Mouse (Mus musculus): Measurements from ENCODE around the gene Ubl3. TPM values are rescaled to one million over a fixed set of nuclear protein-coding genes. Genes with fewer than 3 reads are reported as not detected.

Ubl3 gene
- polyA plus RNA-seq, 1 experiment from 2014 or later: 79.9 TPM

DNA sequence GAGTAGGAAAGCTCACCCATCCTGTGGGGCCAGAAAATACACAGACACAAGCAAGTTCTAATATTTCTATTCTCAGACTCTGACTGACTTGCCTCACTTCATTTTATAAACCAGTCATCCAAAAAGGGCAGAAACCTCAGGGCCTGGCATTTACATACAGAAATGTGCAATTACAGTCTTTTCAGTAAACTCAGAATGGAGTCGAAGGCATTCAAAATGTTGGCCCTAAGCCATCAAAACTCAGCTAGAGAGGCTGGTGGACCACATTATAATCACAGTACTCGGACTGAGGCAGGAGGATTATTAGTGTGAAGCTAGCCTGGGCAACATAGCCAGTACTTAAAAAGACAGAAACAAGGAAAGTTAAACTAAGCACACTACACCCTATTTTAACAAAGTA is 5.6 kb downstream of the Ubl3 start:
- no peak overlapping the region for H3K4me2 ChIP-seq (ENCODE audit: low read length)
- H3K4me1 ChIP-seq (ENCODE audit: control insufficient read depth, insufficient read depth, low read length): peaks cover 27% of the 10 kb centered on the region
- no peak overlapping the region for H3K27ac ChIP-seq (ENCODE audit: low read length)
- H3K4me3 ChIP-seq (ENCODE audit: low read depth, low read length): no peak overlapping the region
- H3K36me3 ChIP-seq (ENCODE audit: control insufficient read depth, insufficient read depth, low read length): no peaks in the 10 kb centered on the region
- no peaks in the 10 kb centered on the region for H3K9me3 ChIP-seq (replicated peaks; ENCODE audit: control insufficient read depth, low read length, poor library complexity, severe bottlenecking)
- no peaks in the 10 kb centered on the region for H3K27me3 ChIP-seq (ENCODE audit: control insufficient read depth, insufficient read depth, low read depth, low read length)
- ATAC-seq: no peak
- H3K9ac ChIP-seq (ENCODE audit: low read depth, low read length): no peak overlapping the region
- 34% methylated on average over 2 of the region's 2 CpGs for WGBS

DNA sequence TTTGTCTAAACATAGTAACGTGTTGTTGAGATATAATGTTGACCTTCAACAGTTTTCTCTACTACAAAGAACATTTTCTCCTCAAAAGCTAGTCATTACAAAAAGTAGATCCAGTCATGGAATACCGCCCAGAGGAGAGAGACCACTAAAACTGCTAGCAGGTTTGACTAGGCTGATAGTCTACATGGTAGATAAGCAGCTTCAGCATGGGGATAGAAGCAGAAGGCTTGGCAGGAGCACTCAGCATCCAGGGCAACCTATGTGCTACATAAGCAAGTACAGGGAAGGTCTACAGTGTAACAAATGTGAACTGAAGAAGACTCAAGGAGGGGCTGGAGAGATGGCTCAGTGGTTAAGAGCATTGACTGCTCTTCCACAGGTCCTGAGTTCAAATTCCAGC is 7.9 kb downstream of the Ubl3 start:
- Histone ChIP-seq H3K36me3 (ENCODE audit: control insufficient read depth, insufficient read depth, low read length) (no peaks in the 10 kb centered on the region), H3K4me3 (ENCODE audit: low read depth, low read length) (no peak overlapping the region), H3K4me2 (ENCODE audit: low read length) (no peak overlapping the region), H3K9ac (ENCODE audit: low read depth, low read length) (no peak overlapping the region), H3K9me3 (replicated peaks; ENCODE audit: control insufficient read depth, low read length, poor library complexity, severe bottlenecking) (no peaks in the 10 kb centered on the region), H3K4me1 (ENCODE audit: control insufficient read depth, insufficient read depth, low read length) (peaks cover 26% of the 10 kb centered on the region), H3K27ac (ENCODE audit: low read length) (no peak overlapping the region), H3K27me3 (ENCODE audit: control insufficient read depth, insufficient read depth, low read depth, low read length) (no peaks in the 10 kb centered on the region)
- no peak for ATAC-seq
- WGBS: 96% methylated on average over 2 of the region's 2 CpGs

DNA sequence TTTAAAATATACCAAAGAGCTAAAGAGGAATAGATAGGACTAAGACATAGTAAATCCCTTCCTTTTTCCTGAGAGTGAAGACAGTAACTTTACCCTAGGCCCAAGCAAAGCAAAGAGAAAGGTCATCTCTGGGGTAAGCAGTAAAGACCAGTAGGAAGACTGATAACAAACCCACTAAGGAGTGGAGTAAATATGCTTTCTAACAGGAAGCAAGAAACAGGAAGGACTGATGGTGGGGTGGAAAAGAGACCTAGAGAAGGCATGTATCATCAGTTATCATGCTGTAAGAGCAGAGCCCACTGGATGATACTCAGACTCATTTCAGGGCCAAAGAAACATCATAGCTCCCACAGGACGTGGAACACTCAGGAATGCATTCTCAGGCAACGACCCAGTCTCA is 10.4 kb downstream of the Ubl3 start:
- H3K4me3 ChIP-seq (ENCODE audit: low read depth, low read length): no peak overlapping the region
- no peak overlapping the region for H3K9ac ChIP-seq (ENCODE audit: low read depth, low read length)
- no peak overlapping the region for H3K4me2 ChIP-seq (ENCODE audit: low read length)
- ATAC-seq: no peak
- no peak overlapping the region for H3K27ac ChIP-seq (ENCODE audit: low read length)
- no peaks in the 10 kb centered on the region for H3K9me3 ChIP-seq (replicated peaks; ENCODE audit: control insufficient read depth, low read length, poor library complexity, severe bottlenecking)
- WGBS: 64% methylated on average over 2 of the region's 2 CpGs
- peaks cover 13% of the 10 kb centered on the region for H3K4me1 ChIP-seq (ENCODE audit: control insufficient read depth, insufficient read depth, low read length)
- H3K27me3 ChIP-seq (ENCODE audit: control insufficient read depth, insufficient read depth, low read depth, low read length): no peaks in the 10 kb centered on the region
- H3K36me3 ChIP-seq (ENCODE audit: control insufficient read depth, insufficient read depth, low read length): no peaks in the 10 kb centered on the region

DNA sequence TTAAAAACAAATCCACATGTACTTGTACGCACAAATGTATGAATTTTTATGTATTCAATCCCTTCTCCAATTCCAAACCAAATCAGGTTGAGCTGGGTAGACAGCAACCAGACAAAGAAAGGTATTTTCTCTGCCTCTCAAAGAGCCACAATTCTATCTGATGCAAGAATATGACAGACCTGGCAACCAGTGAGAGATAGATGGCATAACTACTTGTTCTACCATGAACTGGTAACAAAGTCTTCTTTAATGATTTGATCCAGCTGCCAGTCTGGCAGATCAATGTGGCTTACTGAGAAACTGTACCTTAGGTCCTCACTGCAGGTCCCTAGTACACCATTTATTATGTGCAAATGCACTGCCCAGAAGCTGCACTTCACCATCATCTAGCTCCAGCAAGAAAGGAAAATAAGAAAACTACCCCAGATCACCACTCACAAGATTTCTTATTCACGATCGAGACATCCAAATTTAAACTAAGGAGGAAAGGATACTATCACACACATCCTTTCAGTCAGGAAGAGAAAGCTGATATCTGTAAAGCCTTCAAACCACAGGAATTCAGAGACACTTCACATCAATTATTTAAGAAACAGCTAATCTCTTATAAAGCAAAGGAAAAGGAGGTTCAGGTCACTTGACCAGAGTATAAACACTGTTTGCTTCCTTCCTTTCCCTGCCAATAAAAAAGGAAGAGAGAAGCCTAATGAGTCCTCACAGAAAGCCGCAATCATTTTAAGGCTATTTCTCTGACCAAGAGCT is 16.7 kb downstream of the Ubl3 start:
- H3K27ac ChIP-seq (ENCODE audit: low read length): no peak overlapping the region
- H3K36me3 ChIP-seq (ENCODE audit: control insufficient read depth, insufficient read depth, low read length): no peaks in the 10 kb centered on the region
- 92% methylated on average over 4 of the region's 4 CpGs for WGBS
- peaks cover 5% of the 10 kb centered on the region; the same call in 1 of the 2 replicates for H3K4me1 ChIP-seq (ENCODE audit: control insufficient read depth, insufficient read depth, low read length)
- H3K4me2 ChIP-seq (ENCODE audit: low read length): no peak overlapping the region
- H3K9me3 ChIP-seq (replicated peaks; ENCODE audit: control insufficient read depth, low read length, poor library complexity, severe bottlenecking): no peaks in the 10 kb centered on the region
- no peaks in the 10 kb centered on the region for H3K27me3 ChIP-seq (ENCODE audit: control insufficient read depth, insufficient read depth, low read depth, low read length)
- no peak overlapping the region for H3K4me3 ChIP-seq (ENCODE audit: low read depth, low read length)
- no peak overlapping the region for H3K9ac ChIP-seq (ENCODE audit: low read depth, low read length)
- ATAC-seq: no peak

DNA sequence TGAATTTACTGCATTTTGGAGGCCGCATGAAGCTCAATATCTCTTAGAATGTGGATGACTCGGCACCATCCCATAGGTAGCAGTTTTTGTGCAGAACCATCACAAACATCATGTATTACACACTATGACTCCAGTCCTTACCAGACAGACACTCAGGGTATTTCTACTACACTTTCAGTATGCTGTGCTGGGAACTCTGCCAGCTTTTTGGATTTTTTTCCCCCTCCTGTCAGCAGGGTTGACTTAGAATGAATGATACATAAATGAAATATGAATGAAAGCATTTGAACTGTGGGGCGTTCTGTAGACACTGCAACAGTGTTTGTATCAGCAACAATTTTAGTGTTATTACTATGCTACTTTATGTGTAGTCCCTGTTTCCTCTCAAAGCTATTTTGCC is 17.9 kb downstream of the Ubl3 start:
- Histone ChIP-seq H3K9ac (ENCODE audit: low read depth, low read length) (no peak overlapping the region), H3K4me1 (ENCODE audit: control insufficient read depth, insufficient read depth, low read length) (peaks cover 5% of the 10 kb centered on the region; the same call in 1 of the 2 replicates), H3K9me3 (replicated peaks; ENCODE audit: control insufficient read depth, low read length, poor library complexity, severe bottlenecking) (no peaks in the 10 kb centered on the region), H3K4me2 (ENCODE audit: low read length) (no peak overlapping the region), H3K27ac (ENCODE audit: low read length) (no peak overlapping the region), H3K36me3 (ENCODE audit: control insufficient read depth, insufficient read depth, low read length) (no peaks in the 10 kb centered on the region), H3K4me3 (ENCODE audit: low read depth, low read length) (no peak overlapping the region), H3K27me3 (ENCODE audit: control insufficient read depth, insufficient read depth, low read depth, low read length) (no peaks in the 10 kb centered on the region)
- no peak for ATAC-seq
- 82% methylated on average over 3 of the region's 3 CpGs for WGBS

DNA sequence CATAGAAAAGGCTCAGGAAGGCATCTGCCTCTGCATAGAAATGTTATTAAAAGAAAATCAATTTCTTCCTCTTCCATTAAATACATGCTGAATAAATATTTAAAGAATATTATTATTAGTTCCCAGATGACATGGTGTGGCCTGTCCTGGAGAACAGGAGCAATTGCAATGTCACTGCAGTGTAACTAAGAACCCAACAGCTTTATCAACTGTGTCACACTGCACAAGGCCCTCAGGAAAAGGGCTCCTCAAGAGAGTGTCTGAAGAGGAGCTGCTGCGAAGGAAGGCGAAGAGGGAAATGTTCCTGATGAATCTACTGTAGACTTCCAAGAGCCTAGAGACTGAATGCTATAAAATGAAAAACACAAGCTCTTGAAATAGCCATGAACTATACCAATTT is 18.7 kb downstream of the Ubl3 start:
- Histone ChIP-seq H3K27me3 (ENCODE audit: control insufficient read depth, insufficient read depth, low read depth, low read length) (no peaks in the 10 kb centered on the region), H3K27ac (ENCODE audit: low read length) (no peak overlapping the region), H3K4me1 (ENCODE audit: control insufficient read depth, insufficient read depth, low read length) (peaks cover 5% of the 10 kb centered on the region; the same call in 1 of the 2 replicates), H3K9ac (ENCODE audit: low read depth, low read length) (no peak overlapping the region), H3K4me2 (ENCODE audit: low read length) (no peak overlapping the region), H3K9me3 (replicated peaks; ENCODE audit: control insufficient read depth, low read length, poor library complexity, severe bottlenecking) (no peaks in the 10 kb centered on the region), H3K4me3 (ENCODE audit: low read depth, low read length) (no peak overlapping the region), H3K36me3 (ENCODE audit: control insufficient read depth, insufficient read depth, low read length) (no peaks in the 10 kb centered on the region)
- no peak for ATAC-seq
- WGBS: 75% methylated on average over 2 of the region's 2 CpGs

DNA sequence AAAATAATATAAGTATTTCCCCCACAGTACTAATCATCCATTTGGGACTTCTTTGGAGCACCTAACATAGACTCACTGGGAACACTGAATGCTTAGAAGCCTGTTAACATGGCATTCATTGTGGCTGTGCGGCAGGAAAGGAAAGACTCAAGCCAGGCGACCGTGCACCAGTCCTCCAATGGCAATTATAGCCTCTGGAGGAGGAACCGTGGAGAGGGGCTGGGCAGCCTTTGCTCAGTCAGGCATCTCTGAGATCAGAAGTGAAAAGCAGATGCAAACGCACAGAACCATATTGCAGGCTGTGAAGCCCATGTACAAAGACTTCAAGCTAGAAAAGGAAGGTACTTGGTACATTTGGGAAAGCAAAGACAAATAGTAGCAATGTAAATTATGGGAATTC is 20.4 kb downstream of the Ubl3 start:
- peaks cover 5% of the 10 kb centered on the region; the same call in 1 of the 2 replicates for H3K4me1 ChIP-seq (ENCODE audit: control insufficient read depth, insufficient read depth, low read length)
- H3K27ac ChIP-seq (ENCODE audit: low read length): no peak overlapping the region
- H3K9ac ChIP-seq (ENCODE audit: low read depth, low read length): no peak overlapping the region
- no peaks in the 10 kb centered on the region for H3K9me3 ChIP-seq (replicated peaks; ENCODE audit: control insufficient read depth, low read length, poor library complexity, severe bottlenecking)
- no peaks in the 10 kb centered on the region for H3K36me3 ChIP-seq (ENCODE audit: control insufficient read depth, insufficient read depth, low read length)
- no peak for ATAC-seq
- WGBS: 4% methylated on average over 5 of the region's 5 CpGs
- H3K4me3 ChIP-seq (ENCODE audit: low read depth, low read length): no peak overlapping the region
- no peak overlapping the region for H3K4me2 ChIP-seq (ENCODE audit: low read length)
- H3K27me3 ChIP-seq (ENCODE audit: control insufficient read depth, insufficient read depth, low read depth, low read length): no peaks in the 10 kb centered on the region

- ATAC-seq: no peak
- Histone ChIP-seq H3K4me2 (ENCODE audit: low read length) (no peak overlapping the region), H3K9me3 (replicated peaks; ENCODE audit: control insufficient read depth, low read length, poor library complexity, severe bottlenecking) (no peaks in the 10 kb centered on the region), H3K4me1 (ENCODE audit: control insufficient read depth, insufficient read depth, low read length) (peaks cover 17% of the 10 kb centered on the region), H3K27ac (ENCODE audit: low read length) (no peak overlapping the region), H3K36me3 (ENCODE audit: control insufficient read depth, insufficient read depth, low read length) (no peaks in the 10 kb centered on the region), H3K9ac (ENCODE audit: low read depth, low read length) (no peak overlapping the region), H3K27me3 (ENCODE audit: control insufficient read depth, insufficient read depth, low read depth, low read length) (no peaks in the 10 kb centered on the region), H3K4me3 (ENCODE audit: low read depth, low read length) (no peak overlapping the region)
- 77% methylated on average over 6 of the region's 6 CpGs for WGBS
These were observed 25.0 kb downstream of the Ubl3 start for GRCm38 (mm10) chr5:148527632-148528031.

DNA sequence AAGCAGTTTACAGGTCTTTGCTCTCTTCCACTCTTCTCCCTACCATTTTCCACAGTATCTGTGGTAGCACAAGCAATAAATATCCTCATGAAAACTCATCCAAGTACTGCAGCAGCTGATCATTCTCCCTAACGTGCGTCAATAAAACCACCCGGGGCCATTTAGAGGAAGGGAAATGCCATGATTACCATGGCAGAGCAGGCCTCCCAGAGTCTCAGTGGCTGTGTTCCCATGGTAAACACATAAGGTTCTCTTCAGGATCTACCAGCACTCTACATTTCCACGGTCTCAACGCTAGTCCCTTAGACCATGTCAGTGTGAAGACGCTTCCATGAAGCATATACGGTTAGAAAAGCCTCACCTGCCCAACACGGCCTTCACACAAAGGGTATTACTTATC is 26.0 kb downstream of the Ubl3 start:
- no peak overlapping the region for H3K27ac ChIP-seq (ENCODE audit: low read length)
- no peak for ATAC-seq
- no peaks in the 10 kb centered on the region for H3K27me3 ChIP-seq (ENCODE audit: control insufficient read depth, insufficient read depth, low read depth, low read length)
- no peaks in the 10 kb centered on the region for H3K36me3 ChIP-seq (ENCODE audit: control insufficient read depth, insufficient read depth, low read length)
- H3K4me3 ChIP-seq (ENCODE audit: low read depth, low read length): no peak overlapping the region
- H3K4me2 ChIP-seq (ENCODE audit: low read length): no peak overlapping the region
- peaks cover 18% of the 10 kb centered on the region for H3K4me1 ChIP-seq (ENCODE audit: control insufficient read depth, insufficient read depth, low read length)
- H3K9me3 ChIP-seq (replicated peaks; ENCODE audit: control insufficient read depth, low read length, poor library complexity, severe bottlenecking): no peaks in the 10 kb centered on the region
- H3K9ac ChIP-seq (ENCODE audit: low read depth, low read length): no peak overlapping the region
- 71% methylated on average over 8 of the region's 8 CpGs for WGBS

Measured in midbrain, embryonic 16.5 days (tissue).